Mouse (Mus musculus) T-helper 1 cell (primary cell): Measurements from ENCODE around the gene Itm2c.

ENCODE experiments used
- in situ Hi-C: fragments of 300-600 bp; cut with MboI, MseI; formaldehyde crosslinking; loops from one replicate; pipeline ENCODE4 v1.15.1; 2025; ENCODE audit warnings: high pct_unique_total_duplicates

Gene Itm2c

DNA sequence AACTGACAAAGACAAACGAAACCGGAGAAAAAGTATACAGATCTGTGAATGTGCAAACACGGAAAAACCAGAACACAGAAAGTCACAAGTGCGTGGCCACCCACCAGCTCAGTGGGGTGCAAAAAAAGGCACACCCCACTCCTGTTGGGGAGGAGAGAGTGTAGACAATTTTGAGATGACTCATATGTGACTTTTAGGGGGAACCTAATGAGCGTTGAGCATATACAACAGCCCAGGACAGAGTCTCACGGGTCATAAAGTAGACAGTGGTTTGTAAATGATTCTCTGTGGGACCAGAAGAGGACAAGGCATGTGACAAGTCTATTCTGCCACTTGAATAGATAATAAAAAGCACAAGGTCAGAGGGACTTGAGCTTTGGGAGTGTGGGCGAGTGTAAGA is 39.1 kb downstream of the Itm2c start:
- in situ Hi-C loops, result loop anchor here (5.0 kb wide), 1 partner anchor 74 kb away; no protein-coding TSS in a partner anchor

DNA sequence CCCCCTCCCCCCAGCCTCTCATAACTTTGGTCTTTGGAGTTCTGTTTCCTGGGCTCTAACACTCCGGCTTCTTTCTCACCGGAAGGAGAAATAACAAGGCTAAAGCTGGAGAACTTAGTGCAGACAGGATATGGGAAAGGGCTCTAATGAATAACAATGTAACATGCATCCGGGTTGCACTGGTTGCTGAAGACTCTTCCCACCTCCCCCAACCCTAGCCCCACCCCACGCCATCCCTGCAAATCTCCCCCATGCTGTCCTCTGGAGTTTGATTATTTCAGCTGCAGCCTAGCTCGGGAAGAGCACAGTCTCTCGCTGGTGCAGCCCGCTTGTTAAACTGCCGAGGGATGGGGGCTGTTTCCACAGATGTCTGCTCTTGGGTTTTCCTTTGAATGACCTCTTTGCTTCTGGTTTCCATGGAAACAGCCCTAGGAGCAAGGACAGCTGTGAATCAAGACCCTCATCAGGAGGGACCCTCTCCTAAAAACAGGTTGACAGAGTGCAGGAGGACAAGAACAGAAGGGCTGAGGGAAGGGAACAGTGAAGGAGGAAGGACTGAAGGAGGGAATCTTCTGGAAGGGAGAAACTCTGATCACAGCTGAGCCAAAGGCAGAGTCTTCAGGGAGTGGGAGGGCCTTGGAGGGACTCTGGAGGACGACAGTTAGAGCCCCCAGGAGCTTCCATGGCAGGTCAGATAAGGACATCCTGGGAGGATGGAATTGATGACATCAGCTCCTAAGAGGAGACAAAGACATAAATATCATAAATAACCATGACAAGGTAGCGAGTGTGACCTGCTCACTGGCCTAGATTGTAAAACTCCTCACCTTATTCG is 39.8 kb downstream of the Itm2c start:
- in situ Hi-C loops, result loop anchor here (5.0 kb wide), 1 partner anchor 73 kb away; no protein-coding TSS in a partner anchor

DNA sequence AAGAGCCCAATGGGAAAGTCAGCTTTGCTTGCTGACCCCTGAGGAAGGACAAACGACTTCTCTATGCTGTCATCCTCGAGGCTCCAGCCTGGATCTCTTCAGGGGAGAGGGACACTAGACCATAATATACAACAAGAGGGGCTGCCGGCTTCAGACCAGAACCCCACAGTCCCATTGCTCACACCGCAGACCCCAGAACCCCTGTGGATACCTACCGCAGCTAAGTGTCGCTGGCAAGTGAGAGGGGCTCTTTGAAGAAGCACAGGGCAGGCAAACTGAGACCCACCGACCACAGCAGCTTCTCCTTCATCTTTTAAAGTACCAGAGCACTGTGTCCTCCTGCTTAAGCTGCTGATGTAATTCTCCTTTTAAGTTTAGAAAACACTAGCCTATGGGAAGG is 40.5 kb downstream of the Itm2c start:
- in situ Hi-C loops, result loop anchor here (5.0 kb wide), 1 partner anchor 73 kb away; no protein-coding TSS in a partner anchor

GRCm38 (mm10) chr1:85935148-85935852 is 41.2 kb downstream of the Itm2c start:
- in situ Hi-C loops, result no loop called here

DNA sequence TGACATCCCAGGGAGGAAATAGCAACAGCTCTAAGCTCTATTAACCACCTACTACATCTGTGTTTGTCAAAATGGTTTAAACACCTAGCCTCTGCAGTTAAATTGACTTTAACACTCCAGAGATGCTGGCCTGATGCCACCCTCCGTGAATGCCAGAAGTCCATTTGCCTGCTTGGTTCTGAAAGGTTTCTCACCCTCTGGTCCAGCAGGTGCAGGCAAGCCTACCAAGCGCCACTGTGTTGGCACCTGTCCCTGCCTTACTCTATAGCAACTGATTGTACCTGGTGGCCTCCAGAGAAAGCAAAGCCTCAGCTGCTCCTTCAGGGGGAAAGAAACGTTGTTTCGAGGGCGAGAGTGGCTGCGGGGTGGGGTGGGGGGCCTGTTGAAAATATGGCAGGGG is 42.2 kb downstream of the Itm2c start:
- in situ Hi-C loops, result no loop called here

- in situ Hi-C loops, result no loop called here
Observed at GRCm38 (mm10) chr1:85937323-85937722, 43.2 kb downstream of the Itm2c start.

DNA sequence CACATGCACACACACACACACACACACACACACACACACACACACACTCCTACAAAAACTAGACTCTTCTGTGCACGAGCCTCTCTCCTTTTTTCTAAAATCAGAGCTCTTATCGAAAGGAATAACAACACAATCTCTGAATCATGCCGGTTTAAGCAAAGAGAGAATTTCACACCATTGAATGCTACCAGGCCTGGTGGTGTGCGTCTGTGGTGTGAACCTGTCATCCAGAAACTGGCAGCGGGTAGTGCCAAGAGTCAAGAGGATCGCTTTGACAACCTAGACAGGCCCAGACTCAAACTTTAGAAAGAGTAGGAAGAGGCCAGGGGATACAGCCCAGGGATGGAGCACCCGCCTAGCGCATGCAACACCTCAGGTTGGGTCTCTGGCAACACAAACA is 48.2 kb downstream of the Itm2c start:
- in situ Hi-C loops, result no loop called here

DNA sequence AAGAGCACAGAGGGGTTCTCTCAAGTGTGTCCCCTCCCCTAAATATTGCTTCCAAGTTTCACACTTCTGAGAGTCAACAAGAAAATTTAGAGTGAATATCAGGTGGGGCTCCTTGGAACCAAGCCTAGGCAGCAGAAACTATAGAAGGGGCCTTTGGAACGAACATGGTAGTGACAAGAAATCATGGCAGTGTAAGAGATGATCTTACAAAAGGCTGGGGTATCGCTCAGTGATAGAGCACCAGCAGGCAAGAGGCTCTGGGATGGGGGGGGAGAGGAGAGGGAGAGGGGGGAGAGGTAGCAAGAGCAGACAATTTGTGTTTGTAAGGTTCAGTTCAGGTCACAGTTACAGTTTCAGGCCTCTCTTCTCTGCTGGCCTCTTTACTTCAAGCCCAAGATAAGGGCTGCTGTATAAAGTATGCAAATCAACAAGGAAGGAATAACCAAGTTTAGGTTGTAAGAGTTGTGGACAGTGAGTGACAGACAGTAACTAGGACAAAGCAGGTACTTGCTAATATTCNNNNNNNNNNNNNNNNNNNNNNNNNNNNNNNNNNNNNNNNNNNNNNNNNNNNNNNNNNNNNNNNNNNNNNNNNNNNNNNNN is 55.1 kb downstream of the Itm2c start:
- in situ Hi-C loops, result no loop called here

DNA sequence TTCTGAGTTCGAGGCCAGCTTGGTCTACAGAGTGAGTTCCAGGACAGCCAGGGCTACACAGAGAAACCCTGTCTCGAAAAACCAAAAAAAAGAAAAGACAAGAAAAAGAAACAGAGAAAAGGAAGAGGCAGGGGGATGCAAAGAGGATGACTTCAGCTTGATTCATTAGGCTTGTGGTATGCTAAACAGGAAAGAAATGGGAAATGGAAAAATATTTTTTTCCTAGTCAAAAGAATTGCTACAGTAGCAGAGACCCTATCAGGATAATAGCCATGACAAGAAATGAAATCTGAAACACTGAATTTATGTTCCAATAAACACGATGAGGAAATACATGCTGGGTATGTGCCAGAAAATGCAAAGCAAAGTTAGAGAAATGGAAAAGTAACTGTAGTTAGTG is 61.1 kb downstream of the Itm2c start:
- in situ Hi-C loops, result no loop called here

GRCm38 (mm10) chr1:85957290-85957689 is 63.2 kb downstream of the Itm2c start:
- in situ Hi-C loops, result no loop called here

DNA sequence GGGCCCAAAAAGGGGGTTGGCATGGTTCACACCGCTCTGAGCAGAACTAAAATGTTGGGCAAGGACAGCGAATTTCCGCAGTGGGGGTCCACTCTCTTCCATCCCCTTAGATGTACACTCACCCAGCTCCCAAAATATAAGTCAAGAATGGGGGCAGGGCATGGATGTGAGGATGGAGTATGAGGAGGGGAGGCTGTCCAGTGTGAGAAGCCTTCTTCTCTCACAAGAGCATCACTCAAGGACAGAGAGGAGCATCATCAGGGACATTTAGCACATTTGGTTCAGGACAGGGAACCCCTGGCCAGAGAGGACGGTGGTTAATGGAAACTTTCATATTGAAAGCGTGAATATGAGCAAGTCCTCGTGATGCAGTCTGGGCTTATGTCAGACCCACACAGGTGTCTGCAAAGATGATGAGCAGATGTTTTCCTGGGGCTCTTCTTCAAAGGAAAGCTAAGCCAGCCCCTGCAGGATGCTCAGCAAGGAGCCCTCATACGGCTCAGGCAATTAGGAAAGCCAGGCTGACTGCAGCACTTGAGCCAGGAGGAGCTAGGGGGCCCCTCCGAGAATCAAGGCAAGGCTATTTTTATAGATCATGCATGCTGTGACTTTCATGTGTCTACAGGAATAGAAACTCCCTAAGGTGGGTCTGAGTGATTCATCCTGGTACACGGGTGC is 64.0 kb downstream of the Itm2c start:
- in situ Hi-C loops, result no loop called here
